Mouse (Mus musculus): ENCODE results near the gene Rxfp1.

DNA sequence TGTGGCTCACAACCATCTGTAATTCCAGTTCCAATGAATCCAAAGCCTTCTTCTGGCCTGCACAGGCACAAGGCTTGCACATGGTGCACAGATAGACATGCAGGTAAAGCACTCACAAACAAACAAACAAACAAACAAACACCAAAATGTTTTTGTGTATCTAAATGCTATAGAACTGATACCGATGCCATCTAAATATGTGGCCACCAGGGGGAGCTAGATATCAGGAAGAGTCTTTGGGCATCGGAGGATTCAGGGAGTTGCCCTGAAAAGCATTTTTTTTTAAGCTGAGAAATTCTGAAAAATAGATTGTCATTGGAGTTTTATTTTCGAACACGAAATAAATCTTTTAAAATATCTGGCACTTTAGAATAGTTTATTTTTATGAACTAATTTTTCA, 64.6 kb downstream of the Rxfp1 start:
- peak; percentile 78 for TF ChIP-seq CTCF (conservative IDR thresholded peaks at IDR 0.05; ENCODE audit: low read length)
- no peak for TF ChIP-seq NANOG (IDR thresholded peaks at IDR 0.05; ENCODE audit: borderline replicate concordance, low read length)

Measured in E14TG2a.4 (cell line).